Mouse (Mus musculus) midbrain, postnatal 0 days (tissue): ENCODE measurements around the gene Abca2. TPM values are rescaled to one million over a fixed set of nuclear protein-coding genes. Genes with fewer than 3 reads are reported as not detected.
A peak's percentile ranks its signal among the peaks of the same experiment; 100 is the strongest.

Source experiments
- ATAC-seq: fragments of 200-750 bp; cut with Nextera tagmentation; 2 replicates; pipeline ENCODE4 v1.8.0; 2017; ENCODE audit warnings: moderate number of reproducible peaks, mild to moderate bottlenecking, moderate TSS enrichment, moderate library complexity; ENCODE audit not compliant: low FRiP score
- DNase-seq: peaks from one replicate; pipeline ENCODE4 v3.0.0-alpha.2; 2015; ENCODE audit warnings: low spot score
- H3K27ac ChIP-seq: fragments of 300-500 bp; sonication (generic); 2 replicates; pipeline ENCODE4 v1.5.1; 2014; ENCODE audit warnings: low read depth, mild to moderate bottlenecking, low read length, mixed read lengths
- H3K27me3 ChIP-seq: fragments of 300-500 bp; sonication (generic); 2 replicates; pipeline ENCODE4 v1.6.1; 2014; ENCODE audit warnings: low read length, control low read depth, mixed read lengths; ENCODE audit not compliant: insufficient read depth
- H3K36me3 ChIP-seq: fragments of 300-500 bp; sonication (generic); 2 replicates; pipeline ENCODE4 v1.6.1; 2014; ENCODE audit warnings: low read length, control low read depth, mixed read lengths; ENCODE audit not compliant: insufficient read depth
- H3K4me1 ChIP-seq: fragments of 300-500 bp; sonication (generic); 2 replicates; pipeline ENCODE4 v1.6.1; 2014; ENCODE audit warnings: mild to moderate bottlenecking, control low read depth, antibody characterized with exemption, low read length, mixed read lengths; ENCODE audit not compliant: insufficient read depth
- H3K4me2 ChIP-seq: fragments of 300-500 bp; sonication (generic); 2 replicates; pipeline ENCODE4 v1.6.1; 2014; ENCODE audit warnings: low read depth, mild to moderate bottlenecking, low read length, mixed read lengths; ENCODE audit not compliant: poor library complexity, severe bottlenecking
- H3K4me3 ChIP-seq: fragments of 300-500 bp; sonication (generic); 2 replicates; pipeline ENCODE4 v1.5.1; 2014; ENCODE audit warnings: low read depth, mild to moderate bottlenecking, low read length, moderate library complexity
- H3K9ac ChIP-seq: fragments of 300-500 bp; sonication (generic); replicated peaks from 2 replicates; pipeline ENCODE4 v1.6.1; 2014; ENCODE audit warnings: mild to moderate bottlenecking, low read length, moderate library complexity, mixed read lengths; ENCODE audit not compliant: poor library complexity, severe bottlenecking
- H3K9me3 ChIP-seq: fragments of 300-500 bp; sonication (generic); 2 replicates; pipeline ENCODE4 v1.6.1; 2016; ENCODE audit warnings: low read length, control low read depth
- CTCF ChIP-seq: IDR thresholded peaks from 2 replicates; pipeline ENCODE4 v1.5.1; 2016; ENCODE audit warnings: antibody characterized with exemption, mild to moderate bottlenecking
- WGBS: fragments of 180-500 bp; shearing (Covaris S2); extraction: QIAGEN DNeasy Blood & Tissue Kit; methylation state at CpG from one replicate; pipeline ENCODE4 v1.1.7; 2014; 5-methylcytosine and 5-hydroxymethylcytosine counted together
- polyA plus RNA-seq: library from polyadenylated mRNA; unstranded; fragments of >200 nt; fragmentation: Nextera tagmentation; extraction: Ambion mirVana; gene quantifications from 2 replicates; pipeline ENCODE4 v1.2.1, GENCODE M21; 2015
- total RNA-seq: library from RNA; depleted of rRNA; stranded (reverse); fragments of >200 nt; gene quantifications from 2 replicates; pipeline ENCODE4 v1.2.3, GENCODE M21; 2014

Gene Abca2
- total and polyA plus RNA-seq, 2 experiments from 2014 or later, result 13.5 to 84.3 TPM

DNA sequence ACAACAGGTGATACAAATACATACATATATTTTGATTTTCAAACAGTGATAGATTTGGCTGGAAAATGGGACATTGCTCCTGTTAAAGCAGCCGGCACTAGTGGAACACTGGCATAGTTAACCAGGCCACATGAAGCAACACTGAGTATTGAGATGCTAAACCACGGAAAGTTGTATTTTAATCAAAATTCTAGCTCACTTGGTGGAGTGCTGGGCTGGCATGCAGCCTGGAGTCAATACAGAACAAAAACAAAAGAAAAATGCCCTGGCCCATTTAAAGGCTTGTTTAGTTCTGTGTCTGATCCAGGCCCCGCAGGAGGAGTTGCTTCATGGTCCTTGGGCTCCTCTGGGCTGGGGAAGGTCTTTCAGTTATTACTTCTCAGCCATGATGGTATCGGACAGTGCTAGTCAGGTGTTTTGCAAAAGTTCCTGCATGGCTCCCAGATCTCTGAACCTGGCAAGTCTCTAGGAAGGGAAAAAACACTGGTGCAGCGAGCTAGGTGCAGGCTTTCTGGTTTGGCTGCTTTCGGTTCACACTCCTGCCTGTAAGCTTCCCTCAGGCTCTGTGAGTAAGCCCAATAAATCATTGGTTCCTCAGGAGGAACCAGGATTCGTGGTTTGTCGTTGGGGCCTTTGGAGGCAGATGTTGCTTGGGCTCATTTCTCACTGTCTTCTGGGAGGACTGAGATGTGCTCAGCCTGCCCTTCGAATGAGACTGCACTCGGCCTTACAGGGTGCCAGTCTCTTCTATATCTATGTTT is 51.2 kb downstream of the Abca2 start:
- no peaks in the 10 kb centered on the region for H3K9me3 ChIP-seq
- no peaks in the 10 kb centered on the region for H3K27me3 ChIP-seq

DNA sequence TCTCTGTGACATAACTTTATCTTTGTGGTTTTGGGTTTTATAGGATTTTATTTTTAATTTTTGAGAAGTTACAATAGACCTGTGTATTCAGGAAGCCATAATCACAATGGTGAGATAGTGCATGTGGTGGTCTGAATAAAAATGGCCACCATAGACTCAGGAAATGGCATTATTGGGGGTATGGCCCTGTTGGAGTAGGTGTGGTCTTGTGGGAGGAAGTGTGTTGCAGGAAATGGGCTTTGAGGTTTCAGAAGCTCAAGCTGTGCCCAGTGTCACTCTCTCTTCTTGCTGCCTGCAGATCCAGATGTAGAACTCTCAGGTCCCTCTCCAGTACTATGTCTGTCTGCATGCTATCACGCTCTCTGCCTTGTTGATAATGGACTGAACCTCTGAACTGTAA is 52.0 kb downstream of the Abca2 start:
- WGBS, result 95% methylated on average over 1 of the region's 1 CpGs
- ATAC-seq, result no peak

More for the DNA sequence above, 51.2 kb downstream of the Abca2 start:
- no peak overlapping the region for H3K4me2 ChIP-seq
- WGBS, result 75% methylated on average over 10 of the region's 10 CpGs
- no peaks in the 10 kb centered on the region for H3K4me1 ChIP-seq
- H3K4me3 ChIP-seq, result no peak overlapping the region
- H3K27ac ChIP-seq, result no peak overlapping the region
- H3K9ac ChIP-seq, result no peak overlapping the region
- DNase-seq, result no peak
- H3K36me3 ChIP-seq, result no peaks in the 10 kb centered on the region
- no peak for ATAC-seq
- TF ChIP-seq CTCF, result no peak

DNA sequence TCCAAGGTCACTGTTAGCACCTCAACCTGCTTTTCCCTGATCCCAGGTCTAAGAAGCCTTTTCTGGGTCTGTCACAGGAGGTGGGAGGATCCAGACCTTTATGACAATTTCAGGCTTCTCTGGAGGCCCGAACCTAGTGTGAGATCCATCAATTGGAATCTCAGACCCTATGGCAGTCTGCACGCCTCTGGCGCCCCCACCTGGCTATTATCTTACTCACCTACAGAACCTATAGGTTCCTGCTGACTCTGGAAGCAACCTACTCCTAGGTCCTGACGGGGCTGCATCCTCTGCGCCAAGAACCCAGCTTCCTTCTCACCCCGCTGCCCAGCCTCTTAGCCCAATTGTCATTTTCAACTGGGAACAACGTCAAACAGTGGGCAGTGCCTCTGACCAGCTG is 54.5 kb downstream of the Abca2 start:
- Histone ChIP-seq H3K27me3 (no peaks in the 10 kb centered on the region), H3K4me3 (no peak overlapping the region), H3K4me2 (no peak overlapping the region), H3K27ac (no peak overlapping the region), H3K4me1 (no peaks in the 10 kb centered on the region), H3K9ac (no peak overlapping the region), H3K9me3 (no peaks in the 10 kb centered on the region), H3K36me3 (no peaks in the 10 kb centered on the region)
- peak; percentile 31 for TF ChIP-seq CTCF
- WGBS, result 24% methylated on average over 7 of the region's 7 CpGs
- ATAC-seq, result no peak
- DNase-seq, result no peak

More for the DNA sequence above, 52.0 kb downstream of the Abca2 start:
- DNase-seq, result no peak
- H3K4me3 ChIP-seq, result no peak overlapping the region
- no peaks in the 10 kb centered on the region for H3K36me3 ChIP-seq
- no peaks in the 10 kb centered on the region for H3K27me3 ChIP-seq
- H3K9me3 ChIP-seq, result no peaks in the 10 kb centered on the region
- TF ChIP-seq CTCF, result no peak
- H3K4me1 ChIP-seq, result no peaks in the 10 kb centered on the region
- H3K9ac ChIP-seq, result no peak overlapping the region
- no peak overlapping the region for H3K4me2 ChIP-seq
- no peak overlapping the region for H3K27ac ChIP-seq

DNA sequence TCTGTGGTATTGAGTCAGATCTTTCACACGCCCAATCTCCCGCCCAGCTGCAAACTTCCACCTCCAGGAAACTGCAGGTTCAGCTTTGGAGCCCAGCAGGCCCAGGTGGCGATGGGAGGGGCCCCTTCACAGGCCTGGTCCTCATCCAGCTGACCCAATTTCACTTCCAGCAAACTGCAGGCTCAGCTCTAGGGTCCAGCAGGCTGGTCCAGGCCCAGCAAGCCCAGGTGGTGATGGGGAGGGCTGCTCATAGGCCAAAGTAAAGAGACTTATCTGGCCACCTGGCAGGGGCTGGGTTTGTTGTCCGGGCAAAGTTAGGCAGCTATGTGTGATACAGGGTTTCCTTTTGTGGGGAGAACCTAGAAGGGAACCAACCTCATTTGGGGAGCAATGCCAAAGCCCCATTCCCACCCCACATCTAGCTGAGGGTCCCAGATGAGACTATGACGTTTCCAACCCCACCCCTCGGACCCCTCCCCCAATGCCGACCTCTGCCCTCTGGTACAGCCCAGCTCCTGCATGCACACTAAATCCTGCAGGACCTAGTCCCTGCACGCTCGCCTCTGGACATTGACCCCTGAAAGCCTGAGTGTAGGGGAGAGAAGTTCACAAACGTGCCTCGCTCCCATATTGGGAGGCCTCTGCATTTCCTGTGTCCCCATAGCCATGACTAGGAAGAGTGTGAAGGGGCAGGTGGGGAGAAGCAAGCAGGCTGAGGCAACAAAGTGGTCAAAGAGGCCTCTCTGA is 56.6 kb downstream of the Abca2 start:
- no peaks in the 10 kb centered on the region for H3K27me3 ChIP-seq
- H3K27ac ChIP-seq, result no peak overlapping the region
- 65% methylated on average over 11 of the region's 11 CpGs for WGBS
- no peak overlapping the region for H3K4me3 ChIP-seq
- no peaks in the 10 kb centered on the region for H3K4me1 ChIP-seq
- ATAC-seq, result no peak
- H3K36me3 ChIP-seq, result no peaks in the 10 kb centered on the region
- no peaks in the 10 kb centered on the region for H3K9me3 ChIP-seq
- peak; percentile 19 for DNase-seq
- H3K4me2 ChIP-seq, result no peak overlapping the region
- no peak overlapping the region for H3K9ac ChIP-seq
- no peak for TF ChIP-seq CTCF

DNA sequence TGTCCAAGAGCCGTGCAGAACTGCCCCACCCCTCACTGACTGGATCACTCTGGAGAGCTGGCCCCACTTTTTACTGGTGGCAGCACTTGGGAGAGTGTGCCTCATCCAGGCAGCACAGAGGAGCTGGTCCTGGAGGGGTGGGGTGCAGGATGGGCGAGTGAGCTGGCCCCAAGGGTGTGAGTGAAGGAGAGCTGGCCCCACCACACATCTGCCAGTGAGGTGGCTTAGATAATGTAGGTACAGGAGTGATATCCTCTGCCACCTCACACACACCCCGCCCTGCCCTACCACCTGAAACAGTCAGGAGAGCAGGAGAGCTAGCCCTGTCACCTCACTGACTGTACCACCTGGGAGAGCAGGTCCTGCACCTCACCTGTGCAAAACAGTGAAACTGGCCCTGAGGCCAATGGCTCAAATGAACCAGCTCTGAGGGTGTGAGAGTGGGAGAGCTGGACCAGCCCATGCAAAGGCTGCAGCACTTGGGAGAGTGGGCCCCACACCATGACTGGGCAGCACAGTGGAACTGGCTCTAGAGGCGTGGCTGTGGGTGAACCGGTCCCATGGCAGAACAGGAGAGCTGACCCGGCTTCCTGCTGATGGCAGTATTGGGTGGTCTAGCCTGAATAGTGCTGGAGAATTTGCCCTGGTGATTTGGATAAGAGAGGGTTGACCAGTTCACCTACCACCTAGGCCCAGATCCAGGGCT is 59.6 kb downstream of the Abca2 start:
- 84% methylated on average over 6 of the region's 6 CpGs for WGBS
- Histone ChIP-seq H3K9me3 (no peaks in the 10 kb centered on the region), H3K27me3 (no peaks in the 10 kb centered on the region), H3K4me3 (no peak overlapping the region), H3K36me3 (no peaks in the 10 kb centered on the region), H3K4me2 (no peak overlapping the region), H3K9ac (no peak overlapping the region), H3K4me1 (no peaks in the 10 kb centered on the region), H3K27ac (no peak overlapping the region)
- TF ChIP-seq CTCF, result no peak
- no peak for DNase-seq
- ATAC-seq, result no peak
